Mouse (Mus musculus) thymus, adult 2 months (tissue): ENCODE data around the gene Gm10553.
"Not testable (repeated sequence)": the region's sequence is repeated elsewhere in the genome, so short reads cannot be mapped to it uniquely, and the experiment has no call there.

Experiments used
- CTCF ChIP-seq: fragments of 200-500 bp; IDR thresholded peaks from 2 replicates; pipeline ENCODE4 v1.5.1; 2012; ENCODE audit warnings: mild to moderate bottlenecking, control low read depth, low read length, moderate library complexity, borderline replicate concordance; ENCODE audit not compliant: control insufficient read depth, poor library complexity, insufficient read depth; ENCODE audit errors: extremely low read depth
- POLR2A ChIP-seq: fragments of 200-500 bp; IDR thresholded peaks from 2 replicates; pipeline ENCODE4 v1.6.1; 2012; ENCODE audit warnings: mild to moderate bottlenecking, low read length, control low read depth, moderate library complexity; ENCODE audit not compliant: control insufficient read depth, poor library complexity, insufficient read depth; ENCODE audit errors: extremely low read depth

DNA sequence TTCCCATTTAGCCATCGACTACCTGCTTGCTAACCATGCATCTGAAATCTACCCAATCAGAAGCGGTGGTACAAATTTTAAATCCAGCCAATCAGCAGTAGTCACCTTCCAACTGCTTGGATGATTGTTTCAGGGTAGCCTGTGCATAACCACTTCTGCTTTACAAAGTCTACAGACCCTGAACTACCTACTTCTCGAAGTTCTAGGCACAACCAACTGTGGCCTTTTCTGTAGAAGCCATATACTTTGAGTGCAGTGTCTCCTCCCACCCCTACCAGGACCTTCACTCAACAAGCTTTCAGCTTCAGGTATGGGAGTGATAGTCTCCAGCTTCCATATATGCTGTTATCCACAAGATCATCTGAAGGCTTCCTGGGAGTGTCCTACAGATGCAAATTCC lies 7.8 kb upstream of the Gm10553 start:
- TF ChIP-seq CTCF, POLR2A: not testable (repeated sequence)
